ENCODE assay signal across 8 mouse cellular contexts in genomic region chr8:70283136-70284077, GRCm38 (mm10). TPM values are rescaled to one million over a fixed set of nuclear protein-coding genes. Genes with fewer than 3 reads are reported as not detected.
DNase-seq lines count a peak whose midpoint lies in the region; ATAC-seq and TF ChIP-seq lines count a peak whose summit lies in the region.

No protein-coding gene starts in this region.

- no peaks in the 10 kb centered on the region for H3K4me1 ChIP-seq in liver, adult 2 months (ENCODE audit: control insufficient read depth, insufficient read depth, low read length)
- H3K4me1 ChIP-seq in forebrain, embryonic 16.5 days (replicated peaks; ENCODE audit: control insufficient read depth, insufficient read depth, low read length), result peaks cover 11% of the 10 kb centered on the region
- H3K4me1 ChIP-seq in midbrain, embryonic 14.5 days (ENCODE audit: control insufficient read depth, insufficient read depth, low read length), result 0 out of 2 replicates have a peak, but pooled peaks cover 12% of the 10 kb centered on the region

- TF ChIP-seq CTCF in liver, adult 2 months (IDR thresholded peaks at IDR 0.05; ENCODE audit: low read depth, low read length), result no peak

- H3K36me3 ChIP-seq in liver, adult 2 months (ENCODE audit: control insufficient read depth, insufficient read depth, low read length), result no peaks in the 10 kb centered on the region
- peaks cover 20% of the 10 kb centered on the region for H3K36me3 ChIP-seq in forebrain, embryonic 16.5 days (ENCODE audit: control insufficient read depth, insufficient read depth)
- peaks cover 32% of the 10 kb centered on the region for H3K36me3 ChIP-seq in midbrain, embryonic 14.5 days (ENCODE audit: control insufficient read depth, insufficient read depth, low read length)

- no peak overlapping the region; the same call in 1 of the 2 replicates for H3K27ac ChIP-seq in liver, adult 2 months (replicated peaks; ENCODE audit: insufficient read depth, low read depth, low read length)
- peak overlapping the region; percentile 71 for H3K27ac ChIP-seq in forebrain, embryonic 16.5 days (ENCODE audit: low read length)
- H3K27ac ChIP-seq in midbrain, embryonic 14.5 days (replicated peaks; ENCODE audit: low read depth, low read length), result peak overlapping the region; percentile 71

- H3K79me2 ChIP-seq in liver, adult 2 months (ENCODE audit: control insufficient read depth, insufficient read depth, low read length), result no peaks in the 10 kb centered on the region

- peak overlapping the region; percentile 81 for H3K9ac ChIP-seq in liver, adult 2 months (ENCODE audit: low read depth, low read length)
- peak overlapping the region; percentile 85 for H3K9ac ChIP-seq in forebrain, embryonic 16.5 days (replicated peaks; ENCODE audit: low read depth, low read length)
- peak overlapping the region; percentile 86 for H3K9ac ChIP-seq in midbrain, embryonic 14.5 days (replicated peaks; ENCODE audit: low read length)

- H3K4me3 ChIP-seq in liver, adult 2 months (ENCODE audit: insufficient read depth, low read depth, low read length), result peak overlapping the region; percentile 85
- peak overlapping the region; percentile 68 for H3K4me3 ChIP-seq in forebrain, embryonic 16.5 days (replicated peaks; ENCODE audit: low read length)
- peak overlapping the region; percentile 78 for H3K4me3 ChIP-seq in midbrain, embryonic 14.5 days (replicated peaks; ENCODE audit: low read depth, low read length)

- H3K9me3 ChIP-seq in forebrain, embryonic 16.5 days (ENCODE audit: control insufficient read depth, low read length), result no peaks in the 10 kb centered on the region
- H3K9me3 ChIP-seq in midbrain, embryonic 14.5 days (ENCODE audit: control insufficient read depth, low read length), result no peaks in the 10 kb centered on the region

- no peaks in the 10 kb centered on the region for H3K27me3 ChIP-seq in liver, adult 2 months (ENCODE audit: control insufficient read depth, insufficient read depth, low read length)
- H3K27me3 ChIP-seq in forebrain, embryonic 16.5 days (replicated peaks; ENCODE audit: control insufficient read depth, insufficient read depth, low read length), result no peaks in the 10 kb centered on the region
- no peaks in the 10 kb centered on the region for H3K27me3 ChIP-seq in midbrain, embryonic 14.5 days (ENCODE audit: control insufficient read depth, insufficient read depth, low read length)

- H3K4me2 ChIP-seq in forebrain, embryonic 16.5 days (ENCODE audit: low read length), result peak overlapping the region; percentile 91
- H3K4me2 ChIP-seq in midbrain, embryonic 14.5 days (ENCODE audit: low read length), result peak overlapping the region; percentile 65

- peak; percentile 63 for ATAC-seq in forebrain, embryonic 16.5 days
- peak; percentile 67 for ATAC-seq in midbrain, embryonic 14.5 days (ENCODE audit: low FRiP score, low TSS enrichment)
- ATAC-seq in megakaryocyte progenitor cell, adult 5-6 weeks (replicated peaks; ENCODE audit: poor library complexity), result no peak

- 7% methylated on average over 54 of the region's 55 CpGs for WGBS in liver, adult 2 months
- WGBS in forebrain, embryonic 16.5 days, result 0% methylated on average over 30 of the region's 55 CpGs
- WGBS in midbrain, embryonic 14.5 days, result under 1% methylated on average over 55 of the region's 55 CpGs

- no peak for TF ChIP-seq POLR2A in liver, adult 2 months (IDR thresholded peaks at IDR 0.05; ENCODE audit: extremely low read depth, insufficient read depth, low read length)

- DNase-seq in liver, adult 2 months (ENCODE audit: extremely low read depth, low read depth, low spot score), result no peak
- DNase-seq in liver (no peak), ZHBTc4 (ENCODE audit: low read depth, low spot score) (peak; percentile 30)
- peak; percentile 67 for DNase-seq in kidney, postnatal 10 days
- DNase-seq in midbrain, embryonic 14.5 days, result peak; percentile 58
- no peak for DNase-seq in B cell, adult 2 months

RNA-seq across cellular contexts. Expression of gene Homer3, which starts 0.8 kb away (rescaled TPM):
- 1.4 and 2.6 TPM in 2 replicates for total RNA-seq in liver, adult 2 months (2014; rRNA removed)
- polyA plus RNA-seq in liver, adult 2 months (2012; rRNA removed), result 3.1 and 3.7 TPM in 2 replicates
- 47.2 and 49.4 TPM in 2 replicates for polyA plus RNA-seq in forebrain, embryonic 16.5 days (2015; fragmentation: Nextera tagmentation; extraction: Ambion mirVana)
- polyA plus RNA-seq in midbrain, embryonic 14.5 days (2014; fragmentation: Nextera tagmentation; extraction: Ambion mirVana), result 24.0 and 34.4 TPM in 2 replicates
- 4.2 and 5.8 TPM in 2 replicates for total RNA-seq in megakaryocyte progenitor cell, adult 5-6 weeks (2015)
- 8.9 and 9.9 TPM in 2 replicates for total RNA-seq in megakaryocyte progenitor cell, adult 5-6 weeks (2017)

RNA-seq across cellular contexts. Expression of gene Ddx49, which starts 18.9 kb away (rescaled TPM):
- 19.3 and 22.7 TPM in 2 replicates for total RNA-seq in liver, adult 2 months (2014; rRNA removed)
- polyA plus RNA-seq in liver, adult 2 months (2012; rRNA removed), result 24.4 and 36.5 TPM in 2 replicates
- 53.7 and 57.5 TPM in 2 replicates for polyA plus RNA-seq in forebrain, embryonic 16.5 days (2015; fragmentation: Nextera tagmentation; extraction: Ambion mirVana)
- 44.8 and 48.8 TPM in 2 replicates for polyA plus RNA-seq in midbrain, embryonic 14.5 days (2014; fragmentation: Nextera tagmentation; extraction: Ambion mirVana)
- total RNA-seq in megakaryocyte progenitor cell, adult 5-6 weeks (2015), result 42.7 and 44.7 TPM in 2 replicates
- 163 and 172 TPM in 2 replicates for total RNA-seq in megakaryocyte progenitor cell, adult 5-6 weeks (2017)

RNA-seq across cellular contexts. Expression of gene Cope, which starts 18.9 kb away (rescaled TPM):
- 169 and 197 TPM in 2 replicates for total RNA-seq in liver, adult 2 months (2014; rRNA removed)
- 327 and 394 TPM in 2 replicates for polyA plus RNA-seq in liver, adult 2 months (2012; rRNA removed)
- 270 and 273 TPM in 2 replicates for polyA plus RNA-seq in forebrain, embryonic 16.5 days (2015; fragmentation: Nextera tagmentation; extraction: Ambion mirVana)
- polyA plus RNA-seq in midbrain, embryonic 14.5 days (2014; fragmentation: Nextera tagmentation; extraction: Ambion mirVana), result 274 and 309 TPM in 2 replicates
- 214 and 223 TPM in 2 replicates for total RNA-seq in megakaryocyte progenitor cell, adult 5-6 weeks (2015)
- total RNA-seq in megakaryocyte progenitor cell, adult 5-6 weeks (2017), result 129 and 151 TPM in 2 replicates

RNA-seq across cellular contexts. Expression of gene Cers1, which starts 32.2 kb away (rescaled TPM):
- total RNA-seq in liver, adult 2 months (2014; rRNA removed), result not detected in 2 replicates
- polyA plus RNA-seq in liver, adult 2 months (2012; rRNA removed), result 0.04 TPM in 2 replicates
- 32.7 and 35.8 TPM in 2 replicates for polyA plus RNA-seq in forebrain, embryonic 16.5 days (2015; fragmentation: Nextera tagmentation; extraction: Ambion mirVana)
- polyA plus RNA-seq in midbrain, embryonic 14.5 days (2014; fragmentation: Nextera tagmentation; extraction: Ambion mirVana), result 38.8 and 42.9 TPM in 2 replicates
- not detected in 2 replicates for total RNA-seq in megakaryocyte progenitor cell, adult 5-6 weeks (2015)
- total RNA-seq in megakaryocyte progenitor cell, adult 5-6 weeks (2017), result not detected in 2 replicates

RNA-seq across cellular contexts. Expression of gene Gdf1, which starts 46.2 kb away (rescaled TPM):
- not detected in 2 replicates for total RNA-seq in liver, adult 2 months (2014; rRNA removed)
- polyA plus RNA-seq in liver, adult 2 months (2012; rRNA removed), result not detected in 2 replicates
- 3.9 and 5.8 TPM in 2 replicates for polyA plus RNA-seq in forebrain, embryonic 16.5 days (2015; fragmentation: Nextera tagmentation; extraction: Ambion mirVana)
- not detected in 2 replicates for polyA plus RNA-seq in midbrain, embryonic 14.5 days (2014; fragmentation: Nextera tagmentation; extraction: Ambion mirVana)
- total RNA-seq in megakaryocyte progenitor cell, adult 5-6 weeks (2015), result not detected in 2 replicates
- total RNA-seq in megakaryocyte progenitor cell, adult 5-6 weeks (2017), result not detected in 2 replicates

Comparison
In these comparisons a context has a peak if more than half of its experiments do, and no peak if none do; other contexts are left out.
1. DNase-seq: peak in ZHBTc4 (single experiment), kidney, postnatal 10 days (single experiment) and midbrain, embryonic 14.5 days (single experiment); none in liver, adult 2 months (single experiment), liver (single experiment) and B cell, adult 2 months (0 of 2).
2. Peak in every context shown above with its lines, with median percentiles within 50 percentile points of each other: H3K4me3 ChIP-seq and H3K9ac ChIP-seq.